Mouse (Mus musculus) gastrocnemius, adult 2 months (tissue): ENCODE data around the gene Pcca. TPM values are rescaled to one million over a fixed set of nuclear protein-coding genes. Genes with fewer than 3 reads are reported as not detected.

ENCODE experiments used
- DNase-seq: peaks from one replicate; pipeline ENCODE4 v3.0.0; 2022
- H3K27ac ChIP-seq: fragments of 200-600 bp; 2 replicates; pipeline ENCODE4 v1.8.1; 2022; ENCODE audit warnings: mild to moderate bottlenecking
- H3K4me3 ChIP-seq: fragments of 200-600 bp; 2 replicates; pipeline ENCODE4 v1.8.1; 2022; ENCODE audit warnings: mild to moderate bottlenecking, moderate library complexity
- CTCF ChIP-seq: fragments of 200-600 bp; IDR thresholded peaks from 2 replicates; pipeline ENCODE4 v1.8.1; 2022; ENCODE audit warnings: antibody characterized with exemption, mild to moderate bottlenecking, moderate library complexity
- intact Hi-C: fragments of 180-260 bp; cut with DNase I; formaldehyde crosslinking; loops from one replicate; pipeline ENCODE4 v1.15.1; 2025
- total RNA-seq, 2 experiments: library from RNA; stranded (reverse); gene quantifications; 2 replicates each; pipeline ENCODE4 v1.2.3; 2021

Gene Pcca
- total RNA-seq, 2 experiments from 2014 or later: 37.7 to 58.5 TPM

GRCm38 (mm10) chr14:122747860-122748842 is 214.0 kb downstream of the Pcca start:
- no peak for DNase-seq
- Histone ChIP-seq H3K27ac (no peak overlapping the region), H3K4me3 (no peak overlapping the region)
- intact Hi-C loops: no loop called here
- TF ChIP-seq CTCF: no peak

- intact Hi-C loops: no loop called here
- no peak overlapping the region for H3K27ac ChIP-seq
- TF ChIP-seq CTCF: peak; percentile 16; the same call in 1 of the 2 replicates
- DNase-seq: no peak
- H3K4me3 ChIP-seq: no peak overlapping the region
Observed at GRCm38 (mm10) chr14:122751552-122751951, 217.4 kb downstream of the Pcca start.

GRCm38 (mm10) chr14:122753278-122753677 is 219.2 kb downstream of the Pcca start:
- H3K4me3 ChIP-seq: no peak overlapping the region
- no peak for DNase-seq
- intact Hi-C loops: no loop called here
- no peak overlapping the region for H3K27ac ChIP-seq
- TF ChIP-seq CTCF: no peak

- intact Hi-C loops: no loop called here
- Histone ChIP-seq H3K4me3 (no peak overlapping the region), H3K27ac (no peak overlapping the region)
- DNase-seq: no peak
- TF ChIP-seq CTCF: no peak
Observed at GRCm38 (mm10) chr14:122754311-122754710, 220.2 kb downstream of the Pcca start.

- intact Hi-C loops: no loop called here
- H3K27ac ChIP-seq: no peak overlapping the region
- H3K4me3 ChIP-seq: no peak overlapping the region
- no peak for DNase-seq
- TF ChIP-seq CTCF: no peak
Observed at GRCm38 (mm10) chr14:122755559-122755958, 221.4 kb downstream of the Pcca start.

GRCm38 (mm10) chr14:122756671-122757070 is 222.5 kb downstream of the Pcca start:
- no peak overlapping the region for H3K4me3 ChIP-seq
- TF ChIP-seq CTCF: no peak
- intact Hi-C loops: no loop called here
- DNase-seq: no peak
- H3K27ac ChIP-seq: no peak overlapping the region

GRCm38 (mm10) chr14:122759890-122760289 is 225.8 kb downstream of the Pcca start:
- no peak overlapping the region for H3K4me3 ChIP-seq
- no peak for DNase-seq
- no peak overlapping the region for H3K27ac ChIP-seq
- no peak for TF ChIP-seq CTCF
- intact Hi-C loops: no loop called here

- no peak for TF ChIP-seq CTCF
- no peak for DNase-seq
- intact Hi-C loops: no loop called here
- Histone ChIP-seq H3K27ac (no peak overlapping the region), H3K4me3 (no peak overlapping the region)
Observed at GRCm38 (mm10) chr14:122760803-122761202, 226.7 kb downstream of the Pcca start.

GRCm38 (mm10) chr14:122762603-122763002 is 228.5 kb downstream of the Pcca start:
- intact Hi-C loops: no loop called here
- no peak for TF ChIP-seq CTCF
- H3K4me3 ChIP-seq: no peak overlapping the region

GRCm38 (mm10) chr14:122765951-122766350 is 231.8 kb downstream of the Pcca start:
- intact Hi-C loops: no loop called here
- H3K4me3 ChIP-seq: no peak overlapping the region
- no peak for TF ChIP-seq CTCF
- no peak overlapping the region for H3K27ac ChIP-seq
- no peak for DNase-seq

More at GRCm38 (mm10) chr14:122762603-122763002, 228.5 kb downstream of the Pcca start:
- H3K27ac ChIP-seq: no peak overlapping the region
- no peak for DNase-seq

GRCm38 (mm10) chr14:122766448-122766847 is 232.3 kb downstream of the Pcca start:
- H3K27ac ChIP-seq: no peak overlapping the region
- DNase-seq: no peak
- intact Hi-C loops: no loop called here
- no peak overlapping the region for H3K4me3 ChIP-seq
- no peak for TF ChIP-seq CTCF

- TF ChIP-seq CTCF: no peak
- intact Hi-C loops: no loop called here
Observed at GRCm38 (mm10) chr14:122784701-122785100, 250.6 kb downstream of the Pcca start.

GRCm38 (mm10) chr14:122788199-122788598 is 254.1 kb downstream of the Pcca start:
- Histone ChIP-seq H3K4me3 (no peak overlapping the region), H3K27ac (no peak overlapping the region)
- no peak for DNase-seq
- no peak for TF ChIP-seq CTCF
- intact Hi-C loops: no loop called here

More at GRCm38 (mm10) chr14:122784701-122785100, 250.6 kb downstream of the Pcca start:
- Histone ChIP-seq H3K27ac (no peak overlapping the region), H3K4me3 (no peak overlapping the region)
- DNase-seq: no peak
